Mouse (Mus musculus): ENCODE measurements around the gene Prkn. TPM values are rescaled to one million over a fixed set of nuclear protein-coding genes. Genes with fewer than 3 reads are reported as not detected.

Prkn gene
- polyA plus RNA-seq, 1 experiment from 2014 or later, result 2.2 TPM

GRCm38 (mm10) chr17:11795979-11796378 is 955.8 kb downstream of the Prkn start:
- WGBS, result 75% methylated on average over 3 of the region's 3 CpGs
- no peak overlapping the region for H3K9ac ChIP-seq (ENCODE audit: low read length)
- H3K36me3 ChIP-seq (ENCODE audit: control insufficient read depth, insufficient read depth, low read length), result no peaks in the 10 kb centered on the region
- no peak overlapping the region for H3K4me3 ChIP-seq (replicated peaks; ENCODE audit: low read length)
- H3K4me2 ChIP-seq (ENCODE audit: low read depth, low read length), result no peak overlapping the region
- ATAC-seq (ENCODE audit: insufficient read depth, low FRiP score), result no peak
- H3K27me3 ChIP-seq (ENCODE audit: control insufficient read depth, insufficient read depth, low read length), result no peaks in the 10 kb centered on the region
- H3K9me3 ChIP-seq (replicated peaks; ENCODE audit: control insufficient read depth, low read length), result no peaks in the 10 kb centered on the region
- no peaks in the 10 kb centered on the region for H3K4me1 ChIP-seq (ENCODE audit: control insufficient read depth, insufficient read depth, low read length)
- no peak overlapping the region for H3K27ac ChIP-seq (ENCODE audit: low read length)

DNA sequence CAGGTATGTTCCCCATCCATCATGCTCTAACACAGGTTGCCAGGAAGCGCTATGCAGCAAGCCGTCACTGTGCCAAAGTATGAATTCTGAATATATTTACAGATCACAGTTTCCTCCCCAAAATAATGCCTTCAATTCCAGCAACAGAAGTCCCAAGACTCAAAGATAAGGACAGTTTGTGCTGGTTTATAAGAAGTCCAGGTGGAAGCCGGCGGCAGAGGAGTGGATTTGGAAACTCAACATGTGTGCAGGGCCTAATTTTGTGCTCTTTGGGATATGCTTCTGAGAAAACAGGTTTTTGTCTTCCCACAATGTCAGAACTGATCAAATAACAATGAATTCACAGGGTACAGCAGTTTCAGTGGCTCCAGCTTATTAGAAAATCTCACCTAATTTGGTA is 961.0 kb downstream of the Prkn start:
- Histone ChIP-seq H3K36me3 (ENCODE audit: control insufficient read depth, insufficient read depth, low read length) (no peaks in the 10 kb centered on the region), H3K4me2 (ENCODE audit: low read depth, low read length) (no peak overlapping the region), H3K27ac (ENCODE audit: low read length) (no peak overlapping the region), H3K9me3 (replicated peaks; ENCODE audit: control insufficient read depth, low read length) (no peaks in the 10 kb centered on the region), H3K4me1 (ENCODE audit: control insufficient read depth, insufficient read depth, low read length) (no peaks in the 10 kb centered on the region), H3K9ac (ENCODE audit: low read length) (no peak overlapping the region), H3K27me3 (ENCODE audit: control insufficient read depth, insufficient read depth, low read length) (no peaks in the 10 kb centered on the region), H3K4me3 (replicated peaks; ENCODE audit: low read length) (no peak overlapping the region)
- WGBS, result 77% methylated on average over 4 of the region's 4 CpGs
- no peak for ATAC-seq (ENCODE audit: insufficient read depth, low FRiP score)

GRCm38 (mm10) chr17:11807280-11807679 is 967.1 kb downstream of the Prkn start:
- WGBS, result 79% methylated on average over 3 of the region's 3 CpGs

DNA sequence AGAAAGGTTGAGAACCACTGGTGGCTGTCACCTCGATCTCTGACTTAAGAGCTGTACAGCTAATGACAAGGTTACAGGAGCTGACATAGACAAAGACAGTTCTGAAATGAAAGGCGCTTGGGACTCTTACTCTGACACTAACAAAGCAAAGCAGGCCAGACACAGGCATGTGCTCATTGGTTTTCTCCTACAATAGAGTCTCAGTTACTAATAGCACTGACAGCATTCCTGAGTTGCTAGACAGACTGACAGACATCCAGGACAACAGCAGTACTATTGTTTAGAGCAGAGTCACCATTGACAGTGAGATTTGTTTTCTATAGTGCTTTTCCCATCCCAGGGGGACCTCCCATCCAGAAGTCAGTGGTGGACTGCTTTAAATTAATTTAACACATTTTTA is 977.7 kb downstream of the Prkn start:
- no peak for ATAC-seq (ENCODE audit: insufficient read depth, low FRiP score)
- Histone ChIP-seq H3K4me1 (ENCODE audit: control insufficient read depth, insufficient read depth, low read length) (no peaks in the 10 kb centered on the region), H3K9ac (ENCODE audit: low read length) (no peak overlapping the region), H3K4me3 (replicated peaks; ENCODE audit: low read length) (no peak overlapping the region), H3K27me3 (ENCODE audit: control insufficient read depth, insufficient read depth, low read length) (no peaks in the 10 kb centered on the region), H3K27ac (ENCODE audit: low read length) (no peak overlapping the region), H3K9me3 (replicated peaks; ENCODE audit: control insufficient read depth, low read length) (0 out of 2 replicates have a peak, but pooled peaks cover 5% of the 10 kb centered on the region), H3K36me3 (ENCODE audit: control insufficient read depth, insufficient read depth, low read length) (no peaks in the 10 kb centered on the region), H3K4me2 (ENCODE audit: low read depth, low read length) (no peak overlapping the region)
- WGBS, result 68% methylated on average over 2 of the region's 2 CpGs

More at GRCm38 (mm10) chr17:11807280-11807679, 967.1 kb downstream of the Prkn start:
- Histone ChIP-seq H3K27ac (ENCODE audit: low read length) (no peak overlapping the region), H3K36me3 (ENCODE audit: control insufficient read depth, insufficient read depth, low read length) (no peaks in the 10 kb centered on the region), H3K4me2 (ENCODE audit: low read depth, low read length) (no peak overlapping the region), H3K9ac (ENCODE audit: low read length) (no peak overlapping the region), H3K4me1 (ENCODE audit: control insufficient read depth, insufficient read depth, low read length) (no peaks in the 10 kb centered on the region), H3K9me3 (replicated peaks; ENCODE audit: control insufficient read depth, low read length) (no peaks in the 10 kb centered on the region), H3K4me3 (replicated peaks; ENCODE audit: low read length) (no peak overlapping the region), H3K27me3 (ENCODE audit: control insufficient read depth, insufficient read depth, low read length) (no peaks in the 10 kb centered on the region)
- ATAC-seq (ENCODE audit: insufficient read depth, low FRiP score), result no peak

DNA sequence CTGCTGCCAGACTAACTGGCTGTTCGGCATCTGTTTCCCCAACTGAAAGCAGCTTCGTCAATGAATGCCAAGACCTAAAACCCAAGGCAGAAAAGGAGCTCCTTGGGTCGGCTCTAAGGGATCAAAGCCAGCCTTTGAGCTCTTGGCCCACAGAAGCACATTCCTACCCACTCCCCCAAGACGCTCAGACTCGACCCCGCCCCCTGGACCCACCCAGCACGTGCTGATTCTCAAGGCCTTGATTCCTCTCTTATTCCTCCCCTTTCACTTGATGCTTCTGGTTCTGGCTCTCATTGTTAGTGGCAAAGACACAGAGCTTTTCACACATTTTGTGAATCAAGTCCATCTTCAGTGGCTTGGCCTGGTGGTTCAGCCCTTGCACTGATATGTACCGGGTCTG is 979.3 kb downstream of the Prkn start:
- Histone ChIP-seq H3K36me3 (ENCODE audit: control insufficient read depth, insufficient read depth, low read length) (no peaks in the 10 kb centered on the region), H3K27me3 (ENCODE audit: control insufficient read depth, insufficient read depth, low read length) (no peaks in the 10 kb centered on the region), H3K4me3 (replicated peaks; ENCODE audit: low read length) (no peak overlapping the region), H3K4me2 (ENCODE audit: low read depth, low read length) (no peak overlapping the region), H3K9me3 (replicated peaks; ENCODE audit: control insufficient read depth, low read length) (0 out of 2 replicates have a peak, but pooled peaks cover 5% of the 10 kb centered on the region), H3K9ac (ENCODE audit: low read length) (no peak overlapping the region), H3K4me1 (ENCODE audit: control insufficient read depth, insufficient read depth, low read length) (no peaks in the 10 kb centered on the region), H3K27ac (ENCODE audit: low read length) (no peak overlapping the region)
- no peak for ATAC-seq (ENCODE audit: insufficient read depth, low FRiP score)
- WGBS, result 55% methylated on average over 8 of the region's 8 CpGs

DNA sequence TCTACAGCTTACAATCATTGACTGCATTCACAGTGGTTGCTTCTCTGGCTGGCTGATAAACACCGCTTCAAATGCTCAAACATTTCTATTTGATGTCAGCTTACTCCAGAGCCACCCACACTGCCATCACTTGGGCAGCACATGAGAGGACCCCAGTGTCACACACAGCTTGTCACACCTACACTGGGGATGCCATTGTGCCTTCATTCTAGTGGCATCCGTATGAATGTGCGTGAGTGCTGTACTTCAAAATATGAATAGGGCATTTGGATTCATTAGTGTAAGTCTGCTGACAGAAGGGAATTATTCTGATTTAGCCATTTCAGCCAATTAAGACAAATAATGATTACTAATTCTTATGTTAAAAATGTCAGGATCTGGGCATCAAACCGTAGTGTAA is 980.6 kb downstream of the Prkn start:
- Histone ChIP-seq H3K4me1 (ENCODE audit: control insufficient read depth, insufficient read depth, low read length) (no peaks in the 10 kb centered on the region), H3K4me2 (ENCODE audit: low read depth, low read length) (no peak overlapping the region), H3K36me3 (ENCODE audit: control insufficient read depth, insufficient read depth, low read length) (no peaks in the 10 kb centered on the region), H3K9me3 (replicated peaks; ENCODE audit: control insufficient read depth, low read length) (0 out of 2 replicates have a peak, but pooled peaks cover 5% of the 10 kb centered on the region), H3K27me3 (ENCODE audit: control insufficient read depth, insufficient read depth, low read length) (no peaks in the 10 kb centered on the region), H3K4me3 (replicated peaks; ENCODE audit: low read length) (no peak overlapping the region), H3K9ac (ENCODE audit: low read length) (no peak overlapping the region), H3K27ac (ENCODE audit: low read length) (no peak overlapping the region)
- 91% methylated on average over 4 of the region's 4 CpGs for WGBS
- ATAC-seq (ENCODE audit: insufficient read depth, low FRiP score), result no peak

GRCm38 (mm10) chr17:11829501-11829900 is 989.3 kb downstream of the Prkn start:
- H3K9ac ChIP-seq (ENCODE audit: low read length), result no peak overlapping the region
- no peak for ATAC-seq (ENCODE audit: insufficient read depth, low FRiP score)
- H3K9me3 ChIP-seq (replicated peaks; ENCODE audit: control insufficient read depth, low read length), result no peaks in the 10 kb centered on the region
- H3K27me3 ChIP-seq (ENCODE audit: control insufficient read depth, insufficient read depth, low read length), result no peaks in the 10 kb centered on the region; the same call in 1 of the 2 replicates
- H3K4me2 ChIP-seq (ENCODE audit: low read depth, low read length), result no peak overlapping the region
- WGBS, result 49% methylated on average over 3 of the region's 3 CpGs
- no peaks in the 10 kb centered on the region for H3K36me3 ChIP-seq (ENCODE audit: control insufficient read depth, insufficient read depth, low read length)
- no peak overlapping the region for H3K4me3 ChIP-seq (replicated peaks; ENCODE audit: low read length)
- no peak overlapping the region for H3K27ac ChIP-seq (ENCODE audit: low read length)
- 0 out of 2 replicates have a peak, but pooled peaks cover 4% of the 10 kb centered on the region for H3K4me1 ChIP-seq (ENCODE audit: control insufficient read depth, insufficient read depth, low read length)

GRCm38 (mm10) chr17:11837121-11837520 is 996.9 kb downstream of the Prkn start:
- no peaks in the 10 kb centered on the region for H3K9me3 ChIP-seq (replicated peaks; ENCODE audit: control insufficient read depth, low read length)
- H3K9ac ChIP-seq (ENCODE audit: low read length), result no peak overlapping the region
- no peak overlapping the region for H3K27ac ChIP-seq (ENCODE audit: low read length)
- H3K27me3 ChIP-seq (ENCODE audit: control insufficient read depth, insufficient read depth, low read length), result no peaks in the 10 kb centered on the region
- 86% methylated on average over 3 of the region's 3 CpGs for whole genome bisulfite sequencing
- H3K4me1 ChIP-seq (ENCODE audit: control insufficient read depth, insufficient read depth, low read length), result no peaks in the 10 kb centered on the region
- ATAC-seq (ENCODE audit: insufficient read depth, low FRiP score), result no peak
- no peaks in the 10 kb centered on the region for H3K36me3 ChIP-seq (ENCODE audit: control insufficient read depth, insufficient read depth, low read length)
- no peak overlapping the region for H3K4me2 ChIP-seq (ENCODE audit: low read depth, low read length)
- no peak overlapping the region for H3K4me3 ChIP-seq (replicated peaks; ENCODE audit: low read length)

- no peak overlapping the region for H3K27ac ChIP-seq (ENCODE audit: low read length)
- 84% methylated on average over 4 of the region's 4 CpGs for WGBS
These were observed 1004.3 kb downstream of the Prkn start for GRCm38 (mm10) chr17:11844436-11844835.

DNA sequence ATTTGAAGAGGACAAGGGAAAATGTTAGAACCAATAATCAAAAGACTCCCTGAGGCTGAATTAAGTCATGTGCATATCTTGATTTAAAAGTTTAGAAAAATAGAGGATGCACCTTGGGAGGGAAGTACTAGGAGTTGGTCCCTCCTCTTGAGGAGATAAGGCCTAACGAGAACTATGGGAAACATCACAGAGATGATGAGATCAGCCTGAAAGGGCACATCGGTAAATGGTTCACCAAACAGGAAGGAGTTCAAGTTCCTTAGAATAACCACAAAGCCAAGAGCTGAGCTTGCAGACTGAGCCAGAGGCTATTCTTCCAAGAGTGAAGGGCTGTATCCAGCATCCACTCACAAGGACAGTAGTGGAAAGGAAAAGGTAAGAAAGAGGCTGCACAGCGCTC is 1004.8 kb downstream of the Prkn start:
- Histone ChIP-seq H3K4me3 (replicated peaks; ENCODE audit: low read length) (no peak overlapping the region), H3K4me1 (ENCODE audit: control insufficient read depth, insufficient read depth, low read length) (no peaks in the 10 kb centered on the region), H3K4me2 (ENCODE audit: low read depth, low read length) (no peak overlapping the region), H3K27me3 (ENCODE audit: control insufficient read depth, insufficient read depth, low read length) (no peaks in the 10 kb centered on the region), H3K9ac (ENCODE audit: low read length) (no peak overlapping the region), H3K9me3 (replicated peaks; ENCODE audit: control insufficient read depth, low read length) (no peaks in the 10 kb centered on the region), H3K27ac (ENCODE audit: low read length) (no peak overlapping the region), H3K36me3 (ENCODE audit: control insufficient read depth, insufficient read depth, low read length) (no peaks in the 10 kb centered on the region)
- WGBS, result 82% methylated on average over 3 of the region's 3 CpGs
- no peak for ATAC-seq (ENCODE audit: insufficient read depth, low FRiP score)

More at GRCm38 (mm10) chr17:11844436-11844835, 1004.3 kb downstream of the Prkn start:
- Histone ChIP-seq H3K36me3 (ENCODE audit: control insufficient read depth, insufficient read depth, low read length) (no peaks in the 10 kb centered on the region), H3K27me3 (ENCODE audit: control insufficient read depth, insufficient read depth, low read length) (no peaks in the 10 kb centered on the region), H3K4me1 (ENCODE audit: control insufficient read depth, insufficient read depth, low read length) (no peaks in the 10 kb centered on the region), H3K9me3 (replicated peaks; ENCODE audit: control insufficient read depth, low read length) (no peaks in the 10 kb centered on the region), H3K4me3 (replicated peaks; ENCODE audit: low read length) (no peak overlapping the region), H3K9ac (ENCODE audit: low read length) (no peak overlapping the region), H3K4me2 (ENCODE audit: low read depth, low read length) (no peak overlapping the region)
- no peak for ATAC-seq (ENCODE audit: insufficient read depth, low FRiP score)

Data from stomach, embryonic 16.5 days (tissue).